Mouse (Mus musculus) yolk sac, embryonic 10.5 days (tissue): ENCODE measurements at regions not wholly inside any gene's neighbourhood (a gene's known extent, or its start where the extent isn't known, plus 50 kb on each side); places are given as distances from the start of the nearest gene placed in this dataset.

Experiments
- DNase-seq: peaks from one replicate; pipeline ENCODE4 v3.0.0-alpha.2; 2017; ENCODE audit warnings: low spot score

- no peak for DNase-seq
Measured at GRCm38 (mm10) chr6:31320141-31320830, 78.2 kb upstream of the Mkln1 start.

GRCm38 (mm10) chr6:31321066-31321846 is 77.3 kb upstream of the Mkln1 start:
- no peak for DNase-seq

GRCm38 (mm10) chr6:31321902-31322301 is 76.6 kb upstream of the Mkln1 start:
- DNase-seq = peak; percentile 16

GRCm38 (mm10) chr6:31323228-31324190 is 75.0 kb upstream of the Mkln1 start:
- DNase-seq = no peak

- no peak for DNase-seq
Measured at GRCm38 (mm10) chr6:31324717-31325116, 73.8 kb upstream of the Mkln1 start.

GRCm38 (mm10) chr6:31325621-31326020 is 72.9 kb upstream of the Mkln1 start:
- no peak for DNase-seq

GRCm38 (mm10) chr6:31330327-31330726 is 68.2 kb upstream of the Mkln1 start:
- DNase-seq = no peak

- no peak for DNase-seq
Measured at GRCm38 (mm10) chr6:31330868-31331267, 67.7 kb upstream of the Mkln1 start.

- no peak for DNase-seq
Measured at GRCm38 (mm10) chr6:31332254-31332653, 66.3 kb upstream of the Mkln1 start.

- DNase-seq = no peak
Measured at GRCm38 (mm10) chr6:31332714-31333113, 65.8 kb upstream of the Mkln1 start.

- DNase-seq = no peak
Measured at GRCm38 (mm10) chr6:31333228-31333922, 65.2 kb upstream of the Mkln1 start.

GRCm38 (mm10) chr6:31334086-31334485 is 64.4 kb upstream of the Mkln1 start:
- DNase-seq = no peak

GRCm38 (mm10) chr6:31339122-31339947 is 59.2 kb upstream of the Mkln1 start:
- DNase-seq = peak; percentile 11

- DNase-seq = no peak
Measured at GRCm38 (mm10) chr6:31339948-31340250, 58.6 kb upstream of the Mkln1 start.

- DNase-seq = no peak
Measured at GRCm38 (mm10) chr6:31345366-31346084, 53.0 kb upstream of the Mkln1 start.

- DNase-seq = no peak
Measured at GRCm38 (mm10) chr6:31348333-31348732, 50.2 kb upstream of the Mkln1 start.
